Mouse (Mus musculus): ENCODE data around the gene Zfp867.

DNA sequence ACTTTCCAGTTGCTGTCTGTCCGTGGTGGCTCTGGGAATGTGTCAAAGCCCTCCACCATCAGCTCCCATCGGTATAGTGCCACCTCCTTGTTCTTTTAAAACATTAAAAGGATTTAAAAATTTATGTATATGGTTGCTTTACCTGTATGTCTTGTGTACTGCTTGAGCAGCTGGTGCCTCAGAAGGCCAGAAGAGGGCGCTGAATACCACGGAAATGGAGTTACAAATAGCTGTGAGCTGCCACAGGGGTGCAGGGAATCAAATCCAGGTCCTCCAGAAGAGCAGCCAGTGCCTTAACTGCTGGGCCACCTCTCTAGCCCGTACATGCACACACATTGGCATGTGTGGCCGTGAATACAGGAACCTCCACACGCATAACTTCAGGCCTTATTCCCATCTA is 25.5 kb upstream of the Zfp867 start:
- TF ChIP-seq POLR2A (IDR thresholded peaks at IDR 0.05; ENCODE audit: low read depth, low read length) (no peak), CTCF (IDR thresholded peaks at IDR 0.05; ENCODE audit: extremely low read depth, insufficient read depth, insufficient read length, insufficient replicate concordance) (no peak)

All from spleen, adult 2 months (tissue).